Mouse (Mus musculus): ENCODE data around the gene Prrt2. TPM values are rescaled to one million over a fixed set of nuclear protein-coding genes. Genes with fewer than 3 reads are reported as not detected.

Prrt2 gene
- polyA plus RNA-seq, 1 experiment from 2014 or later = 4.5 TPM

DNA sequence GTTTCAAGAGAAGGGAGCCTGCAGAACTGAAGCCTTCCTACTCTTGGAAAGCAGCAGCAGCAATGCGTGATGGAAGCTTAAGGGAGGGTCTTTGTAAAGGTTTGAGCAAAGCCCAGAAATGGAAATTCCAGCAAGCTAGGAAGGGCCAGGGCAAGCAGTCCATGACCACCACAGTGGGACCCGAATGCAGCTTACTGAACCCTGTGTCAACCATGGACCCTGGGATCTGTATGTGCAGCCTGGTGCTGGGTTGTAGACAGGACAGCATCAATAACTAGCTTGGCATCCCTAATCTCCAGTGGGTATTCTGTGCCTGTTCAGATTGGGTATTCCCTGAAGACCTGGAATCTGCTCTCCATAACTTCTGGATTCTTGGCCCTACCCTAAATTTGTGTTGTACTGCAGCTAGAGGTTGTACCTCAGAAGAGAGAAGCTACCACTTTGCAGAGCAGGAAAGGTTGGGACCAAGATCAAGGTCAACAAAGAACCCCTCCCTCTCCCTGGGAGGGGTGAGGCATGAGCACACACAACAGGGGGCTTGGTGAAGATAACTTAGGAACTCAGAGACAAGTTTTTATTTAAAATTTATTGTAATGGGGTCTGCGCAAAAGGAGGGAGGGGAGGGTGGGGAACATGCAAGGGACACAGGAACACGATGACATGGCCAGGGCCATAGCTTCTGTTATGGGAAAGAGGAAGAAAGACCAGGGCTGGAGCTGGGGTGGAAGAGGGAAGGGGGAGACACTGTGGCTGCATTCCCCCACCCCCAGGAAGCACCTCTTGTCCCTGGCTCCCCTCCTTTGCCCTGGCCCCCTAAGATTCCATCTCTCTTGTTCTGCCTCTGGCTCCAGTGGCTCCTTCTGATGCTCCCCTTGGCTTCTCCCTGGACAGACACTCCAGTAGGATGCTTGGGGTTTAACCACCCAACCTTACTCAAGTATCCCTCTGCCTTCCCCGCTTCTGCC, 834 bp upstream of the Prrt2 start:
- H3K9ac ChIP-seq (ENCODE audit: low read length) = peak overlapping the region; percentile 70
- H3K9me3 ChIP-seq (ENCODE audit: control insufficient read depth, low read length) = no peaks in the 10 kb centered on the region
- H3K27ac ChIP-seq (ENCODE audit: low read length) = peak overlapping the region; percentile 34
- H3K4me2 ChIP-seq (ENCODE audit: low read depth, low read length) = peak overlapping the region; percentile 85
- peaks cover 62% of the 10 kb centered on the region for H3K4me1 ChIP-seq (replicated peaks; ENCODE audit: control insufficient read depth, insufficient read depth, low read length)
- WGBS = 42% methylated on average over 5 of the region's 5 CpGs
- H3K27me3 ChIP-seq (ENCODE audit: control insufficient read depth, insufficient read depth, low read depth, low read length) = no peaks in the 10 kb centered on the region
- H3K4me3 ChIP-seq (ENCODE audit: low read length) = peak overlapping the region; percentile 56
- H3K36me3 ChIP-seq (ENCODE audit: control insufficient read depth, insufficient read depth, low read length) = peaks cover 22% of the 10 kb centered on the region
- ATAC-seq (ENCODE audit: low read depth) = no peak

DNA sequence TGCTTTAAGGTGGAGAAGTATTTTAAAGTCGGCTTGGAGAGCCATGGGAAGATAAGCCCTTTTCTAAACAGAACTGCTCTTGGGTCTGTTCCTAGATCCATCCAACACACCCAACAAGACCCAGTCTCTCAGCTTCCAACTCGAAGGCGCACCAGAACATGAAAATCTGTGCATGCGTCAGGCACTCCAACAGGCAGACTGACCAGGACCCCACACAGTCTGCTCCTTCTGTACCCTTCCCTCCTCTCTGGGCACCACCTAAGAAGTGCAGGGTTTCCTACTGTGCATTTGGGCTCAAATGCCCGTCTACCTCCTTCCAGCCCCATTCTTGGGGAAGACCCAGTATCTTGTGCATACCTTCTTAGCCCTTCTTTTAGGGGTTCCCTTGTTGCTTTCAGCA, 520 bp downstream of the Prrt2 start:
- Histone ChIP-seq H3K9ac (ENCODE audit: low read length) (peak overlapping the region; percentile 70), H3K4me1 (replicated peaks; ENCODE audit: control insufficient read depth, insufficient read depth, low read length) (peaks cover 68% of the 10 kb centered on the region), H3K27me3 (ENCODE audit: control insufficient read depth, insufficient read depth, low read depth, low read length) (no peaks in the 10 kb centered on the region), H3K9me3 (ENCODE audit: control insufficient read depth, low read length) (no peaks in the 10 kb centered on the region), H3K4me3 (ENCODE audit: low read length) (peak overlapping the region; percentile 56), H3K4me2 (ENCODE audit: low read depth, low read length) (peak overlapping the region; percentile 85), H3K36me3 (ENCODE audit: control insufficient read depth, insufficient read depth, low read length) (peaks cover 25% of the 10 kb centered on the region), H3K27ac (ENCODE audit: low read length) (peak overlapping the region; percentile 34)
- WGBS = 23% methylated on average over 5 of the region's 5 CpGs
- ATAC-seq (ENCODE audit: low read depth) = no peak

DNA sequence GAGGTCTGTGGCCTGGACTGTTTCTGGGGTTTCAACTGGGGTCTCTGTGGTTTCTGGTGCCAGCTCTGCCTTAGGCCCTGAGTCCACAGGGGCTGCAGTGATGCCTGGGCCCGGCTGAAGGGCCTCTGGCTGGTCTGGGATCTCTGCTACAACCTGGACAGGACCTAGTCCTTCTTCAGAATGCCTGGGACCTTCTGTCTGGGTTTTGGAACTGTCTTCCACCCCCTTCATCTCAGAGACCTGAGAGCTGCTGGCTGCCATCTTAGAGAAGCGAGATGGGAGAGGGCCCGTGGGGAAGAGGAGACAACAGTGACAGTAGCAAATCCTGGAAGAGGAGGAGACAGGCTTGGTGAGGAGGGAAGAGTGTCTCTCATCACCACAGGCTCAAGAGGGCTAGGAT, 980 bp downstream of the Prrt2 start:
- 55% methylated on average over 3 of the region's 3 CpGs for WGBS
- H3K4me2 ChIP-seq (ENCODE audit: low read depth, low read length) = peak overlapping the region; percentile 85
- peaks cover 73% of the 10 kb centered on the region for H3K4me1 ChIP-seq (replicated peaks; ENCODE audit: control insufficient read depth, insufficient read depth, low read length)
- H3K27me3 ChIP-seq (ENCODE audit: control insufficient read depth, insufficient read depth, low read depth, low read length) = no peaks in the 10 kb centered on the region
- peak overlapping the region; percentile 70 for H3K9ac ChIP-seq (ENCODE audit: low read length)
- H3K4me3 ChIP-seq (ENCODE audit: low read length) = peak overlapping the region; percentile 56
- no peaks in the 10 kb centered on the region for H3K9me3 ChIP-seq (ENCODE audit: control insufficient read depth, low read length)
- ATAC-seq (ENCODE audit: low read depth) = no peak
- peak overlapping the region; percentile 34; the same call in 1 of the 2 replicates for H3K27ac ChIP-seq (ENCODE audit: low read length)
- H3K36me3 ChIP-seq (ENCODE audit: control insufficient read depth, insufficient read depth, low read length) = peaks cover 27% of the 10 kb centered on the region

DNA sequence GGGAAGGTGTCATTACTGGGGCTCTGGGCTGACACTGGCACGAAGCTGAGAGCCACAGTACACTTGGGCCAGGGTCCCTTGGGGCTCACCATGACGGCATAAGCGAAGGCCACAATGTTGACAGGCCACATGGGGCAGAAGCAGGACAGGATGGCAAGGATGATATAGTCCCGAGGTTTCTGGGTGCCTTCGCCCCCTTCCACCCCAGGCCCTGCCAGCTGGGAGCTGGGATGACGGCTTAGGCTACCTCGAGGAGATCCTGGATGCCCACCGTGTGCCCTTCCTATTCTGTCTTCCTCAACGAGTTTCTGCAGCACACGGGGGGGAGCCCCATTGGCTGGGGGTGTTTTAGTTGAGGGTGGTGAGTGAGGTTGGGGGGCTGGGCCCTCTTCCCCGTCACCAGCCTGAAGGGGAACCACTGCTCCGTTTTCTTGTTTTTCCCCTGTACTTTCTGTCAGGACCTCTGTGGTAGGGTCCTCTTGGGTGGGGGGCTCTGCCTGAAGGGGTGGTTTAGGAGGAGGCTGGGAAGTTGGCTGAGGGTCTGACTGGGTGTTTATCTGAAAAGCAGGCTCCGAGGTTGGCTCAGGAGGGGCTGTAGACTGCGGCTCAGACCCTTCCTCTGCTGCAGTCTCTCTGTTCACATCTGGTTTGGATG, 1.6 kb downstream of the Prrt2 start:
- ATAC-seq (ENCODE audit: low read depth) = no peak
- peaks cover 76% of the 10 kb centered on the region for H3K4me1 ChIP-seq (replicated peaks; ENCODE audit: control insufficient read depth, insufficient read depth, low read length)
- peaks cover 27% of the 10 kb centered on the region for H3K36me3 ChIP-seq (ENCODE audit: control insufficient read depth, insufficient read depth, low read length)
- no peaks in the 10 kb centered on the region for H3K27me3 ChIP-seq (ENCODE audit: control insufficient read depth, insufficient read depth, low read depth, low read length)
- H3K4me2 ChIP-seq (ENCODE audit: low read depth, low read length) = no peak overlapping the region; the same call in 1 of the 2 replicates
- H3K9me3 ChIP-seq (ENCODE audit: control insufficient read depth, low read length) = no peaks in the 10 kb centered on the region
- H3K27ac ChIP-seq (ENCODE audit: low read length) = no peak overlapping the region
- H3K9ac ChIP-seq (ENCODE audit: low read length) = peak overlapping the region; percentile 70
- no peak overlapping the region; the same call in 1 of the 2 replicates for H3K4me3 ChIP-seq (ENCODE audit: low read length)
- 72% methylated on average over 14 of the region's 14 CpGs for WGBS

DNA sequence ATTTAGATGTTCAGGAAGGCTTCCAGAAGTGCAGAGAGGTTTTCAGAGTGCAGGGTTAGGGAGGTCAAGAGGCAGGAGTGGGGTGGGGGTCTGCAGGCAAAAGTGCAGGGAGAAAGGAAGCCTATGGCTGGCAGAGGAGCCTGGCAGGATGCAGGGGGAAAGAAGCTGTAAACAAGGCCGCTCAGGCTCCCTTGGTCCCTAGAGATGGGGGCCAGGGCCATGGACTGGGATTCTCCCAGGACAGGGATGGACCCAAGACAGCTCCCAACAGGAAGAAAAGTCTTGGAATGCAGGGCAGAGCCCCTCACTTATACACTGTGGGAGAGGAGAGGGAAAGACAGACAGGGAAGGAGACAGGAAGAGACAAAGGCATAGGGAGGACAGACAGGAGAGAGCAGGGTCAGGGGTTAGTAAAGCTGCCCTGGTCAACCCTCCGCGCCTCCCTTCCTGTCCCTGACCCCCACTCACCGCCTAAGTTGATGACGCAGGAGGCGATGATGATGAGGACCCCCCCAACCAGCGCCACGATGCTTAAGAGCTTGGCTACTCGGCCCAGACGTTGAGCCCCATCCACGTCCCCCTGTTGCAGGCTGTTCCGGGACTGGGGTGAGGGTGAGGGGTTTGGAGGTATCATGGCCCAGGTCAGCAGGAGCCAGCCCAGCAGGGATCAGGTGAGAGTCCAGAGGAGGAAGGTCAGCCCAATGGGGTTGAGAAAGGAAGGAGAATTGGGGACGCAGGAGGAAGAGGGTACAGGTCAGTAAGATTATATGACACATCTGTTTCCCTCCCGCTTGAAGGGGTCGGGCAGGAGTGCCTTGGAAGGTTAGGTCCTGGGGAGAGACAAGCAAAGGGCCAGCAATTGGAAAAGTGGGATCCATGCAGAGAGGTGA, 2.4 kb downstream of the Prrt2 start:
- H3K9ac ChIP-seq (ENCODE audit: low read length) = peak overlapping the region; percentile 46
- H3K27me3 ChIP-seq (ENCODE audit: control insufficient read depth, insufficient read depth, low read depth, low read length) = no peaks in the 10 kb centered on the region
- H3K4me2 ChIP-seq (ENCODE audit: low read depth, low read length) = peak overlapping the region; percentile 18
- H3K4me3 ChIP-seq (ENCODE audit: low read length) = no peak overlapping the region
- peaks cover 73% of the 10 kb centered on the region for H3K4me1 ChIP-seq (replicated peaks; ENCODE audit: control insufficient read depth, insufficient read depth, low read length)
- ATAC-seq (ENCODE audit: low read depth) = no peak
- peaks cover 21% of the 10 kb centered on the region for H3K36me3 ChIP-seq (ENCODE audit: control insufficient read depth, insufficient read depth, low read length)
- H3K9me3 ChIP-seq (ENCODE audit: control insufficient read depth, low read length) = no peaks in the 10 kb centered on the region
- H3K27ac ChIP-seq (ENCODE audit: low read length) = peak overlapping the region; percentile 98
- WGBS = 61% methylated on average over 15 of the region's 15 CpGs

DNA sequence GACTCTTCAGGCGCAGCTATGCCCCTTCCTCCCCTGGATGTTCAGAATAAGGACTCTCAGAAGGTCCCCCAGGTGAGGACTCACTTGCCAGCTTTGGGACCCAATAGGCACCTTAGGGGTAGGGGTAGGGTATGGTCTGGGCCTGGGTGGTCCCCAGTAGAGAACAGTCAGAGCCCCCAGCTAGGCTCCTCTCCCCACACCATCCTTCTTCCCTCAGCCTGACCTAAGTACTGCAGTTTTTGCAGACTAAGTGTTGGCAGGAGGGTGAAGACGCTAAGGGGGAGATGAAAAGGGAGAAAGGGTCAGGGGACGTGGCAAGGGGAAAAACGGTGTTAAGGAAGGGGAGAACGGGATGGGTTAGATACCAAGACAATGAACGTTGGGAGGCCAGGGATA, 3.1 kb downstream of the Prrt2 start:
- ATAC-seq (ENCODE audit: low read depth) = no peak
- Histone ChIP-seq H3K4me3 (ENCODE audit: low read length) (no peak overlapping the region), H3K9ac (ENCODE audit: low read length) (peak overlapping the region; percentile 30), H3K27me3 (ENCODE audit: control insufficient read depth, insufficient read depth, low read depth, low read length) (no peaks in the 10 kb centered on the region), H3K27ac (ENCODE audit: low read length) (peak overlapping the region; percentile 98), H3K4me2 (ENCODE audit: low read depth, low read length) (peak overlapping the region; percentile 39), H3K4me1 (replicated peaks; ENCODE audit: control insufficient read depth, insufficient read depth, low read length) (peaks cover 68% of the 10 kb centered on the region), H3K36me3 (ENCODE audit: control insufficient read depth, insufficient read depth, low read length) (peaks cover 13% of the 10 kb centered on the region), H3K9me3 (ENCODE audit: control insufficient read depth, low read length) (no peaks in the 10 kb centered on the region)
- 31% methylated on average over 6 of the region's 6 CpGs for WGBS

DNA sequence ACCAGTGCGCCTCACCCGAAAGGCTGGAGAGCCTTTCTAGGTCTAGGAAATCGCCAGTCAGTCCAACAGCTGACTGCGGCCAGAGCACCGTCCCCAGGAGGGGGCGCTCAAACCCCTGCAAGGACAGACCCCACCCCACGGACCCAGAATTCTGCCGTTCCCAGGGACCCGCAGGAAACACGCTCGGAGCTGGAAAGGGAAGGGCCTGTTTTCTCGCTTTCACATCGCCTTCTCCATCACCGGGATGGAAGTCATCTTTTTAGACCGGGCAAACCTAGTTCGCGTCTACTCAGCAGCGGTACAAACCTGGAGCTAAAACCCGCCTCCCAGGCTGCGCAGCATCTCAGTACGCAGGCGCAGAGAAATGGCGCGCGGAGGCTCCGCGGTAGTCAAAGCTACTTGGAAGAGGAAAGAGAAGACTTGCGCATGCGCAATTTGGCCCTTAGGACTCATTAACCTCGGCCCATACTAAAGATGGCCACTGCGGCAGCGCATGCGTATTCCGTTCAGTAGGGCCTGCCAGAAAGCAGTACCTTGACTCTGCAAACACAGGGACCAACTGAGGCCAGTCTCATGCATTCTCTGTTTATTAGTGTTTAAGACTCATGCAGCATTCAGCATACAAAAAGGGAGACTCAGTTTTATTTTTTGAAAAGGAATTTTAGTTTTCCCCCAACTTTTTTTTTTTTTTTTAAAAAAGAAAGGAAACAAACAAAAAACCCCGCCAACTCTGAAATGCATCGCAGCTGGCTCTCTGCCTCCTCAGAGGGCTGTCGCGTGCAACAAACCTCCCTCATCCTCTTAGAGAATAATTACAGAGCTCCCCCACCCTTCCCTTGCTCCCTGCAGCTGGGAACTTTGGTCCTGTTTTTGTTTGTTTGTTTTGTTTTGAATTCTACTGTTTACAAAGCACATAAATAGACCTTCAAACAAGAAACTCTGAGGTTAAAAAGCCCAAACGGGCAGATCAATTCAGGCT, 3.8 kb downstream of the Prrt2 start, which contains the start of gene Pagr1a:
Pagr1a (minus strand) TSS at position 382 of the 979 bp plus-strand sequence.
- H3K9me3 ChIP-seq (ENCODE audit: control insufficient read depth, low read length) = no peaks in the 10 kb centered on the region
- peak within 1 kb of the TSS; percentile 59 for H3K4me3 ChIP-seq (ENCODE audit: low read length)
- peak; percentile 84 for ATAC-seq (ENCODE audit: low read depth)
- H3K36me3 ChIP-seq (ENCODE audit: control insufficient read depth, insufficient read depth, low read length) = peaks cover 7% of the 10 kb centered on the region
- H3K27me3 ChIP-seq (ENCODE audit: control insufficient read depth, insufficient read depth, low read depth, low read length) = no peaks in the 10 kb centered on the region
- H3K4me1 ChIP-seq (replicated peaks; ENCODE audit: control insufficient read depth, insufficient read depth, low read length) = peaks cover 65% of the 10 kb centered on the region
- H3K27ac ChIP-seq (ENCODE audit: low read length) = peak within 1 kb of the TSS; percentile 98
- H3K9ac ChIP-seq (ENCODE audit: low read length) = peak within 1 kb of the TSS; percentile 77
- WGBS = 2% methylated on average over 39 of the region's 39 CpGs
- H3K4me2 ChIP-seq (ENCODE audit: low read depth, low read length) = peak within 1 kb of the TSS; percentile 80

DNA sequence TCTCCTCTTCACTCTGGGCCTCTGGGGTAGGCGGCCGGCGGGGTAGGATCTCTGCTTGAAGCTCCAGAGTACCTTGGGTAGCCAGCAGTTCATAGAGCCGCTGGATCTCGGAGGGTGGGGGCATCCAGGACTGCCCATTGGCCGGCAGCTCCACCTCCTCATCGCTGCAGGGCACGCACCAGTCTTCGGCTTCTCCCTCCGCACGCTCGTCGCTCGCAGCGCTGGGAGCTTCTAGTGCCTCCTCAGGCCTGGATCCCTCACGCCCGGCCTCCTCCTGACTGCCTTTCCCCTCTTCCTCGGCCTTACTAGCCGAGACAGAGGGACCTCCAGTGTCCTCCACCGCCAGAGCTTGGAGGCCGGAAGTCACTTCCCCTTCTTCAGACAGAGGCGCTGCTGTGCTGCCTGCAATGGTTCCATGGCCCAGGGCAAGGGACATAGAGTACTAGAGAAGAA, 4.5 kb downstream of the Prrt2 start:
- 0% methylated on average over 22 of the region's 22 CpGs for WGBS
- H3K36me3 ChIP-seq (ENCODE audit: control insufficient read depth, insufficient read depth, low read length) = peaks cover 5% of the 10 kb centered on the region; the same call in 1 of the 2 replicates
- H3K27me3 ChIP-seq (ENCODE audit: control insufficient read depth, insufficient read depth, low read depth, low read length) = no peaks in the 10 kb centered on the region
- H3K9ac ChIP-seq (ENCODE audit: low read length) = peak overlapping the region; percentile 77
- peak overlapping the region; percentile 98 for H3K27ac ChIP-seq (ENCODE audit: low read length)
- H3K4me3 ChIP-seq (ENCODE audit: low read length) = peak overlapping the region; percentile 59
- no peaks in the 10 kb centered on the region for H3K9me3 ChIP-seq (ENCODE audit: control insufficient read depth, low read length)
- peaks cover 57% of the 10 kb centered on the region for H3K4me1 ChIP-seq (replicated peaks; ENCODE audit: control insufficient read depth, insufficient read depth, low read length)
- peak; percentile 51 for ATAC-seq (ENCODE audit: low read depth)
- peak overlapping the region; percentile 80 for H3K4me2 ChIP-seq (ENCODE audit: low read depth, low read length)
